Mouse (Mus musculus) CH12.LX (cell line): ENCODE results near the gene Lrrc15.

ENCODE experiments used
- BHLHE40 ChIP-seq: IDR thresholded peaks from 2 replicates; pipeline ENCODE4 v1.6.1; 2011; ENCODE audit warnings: mild to moderate bottlenecking, low read depth, low read length, improper control_type of control experiment
- CTCF ChIP-seq, 2 experiments: IDR thresholded peaks in 1 of 2; conservative IDR thresholded peaks in 1 of 2; 2 replicates each; pipeline ENCODE4 v1.5.1; 2011 to 2012; ENCODE audit warnings: low read depth in 2 of 2, low read length in 2 of 2, improper control_type of control experiment in 1 of 2, inconsistent platforms in 1 of 2, mild to moderate bottlenecking in 1 of 2, moderate library complexity in 1 of 2
- EP300 ChIP-seq: IDR thresholded peaks from 2 replicates; pipeline ENCODE4 v1.6.1; 2011; ENCODE audit warnings: low read length, improper control_type of control experiment
- GABPA ChIP-seq: IDR thresholded peaks from 2 replicates; pipeline ENCODE4 v1.6.1; 2012; ENCODE audit warnings: low read depth, low read length, improper control_type of control experiment, inconsistent platforms; ENCODE audit not compliant: insufficient replicate concordance
- POLR2A ChIP-seq: IDR thresholded peaks from 2 replicates; pipeline ENCODE4 v1.6.1; 2011; ENCODE audit warnings: low read depth, mild to moderate bottlenecking, improper control_type of control experiment, low read length

- TF ChIP-seq EP300 (no peak), POLR2A (no peak), CTCF (conservative IDR thresholded peaks at IDR 0.05 in 1 of 2, IDR thresholded peaks at IDR 0.05 in 1 of 2; ENCODE audit: low read depth in 2 of 2, low read length in 2 of 2) (no peak), BHLHE40 (no peak), GABPA (no peak)
Observed at GRCm38 (mm10) chr16:30234636-30235546, 48.2 kb downstream of the Lrrc15 start.
